Mouse (Mus musculus) lung, embryonic 16.5 days (tissue): ENCODE measurements around the gene Mr1. TPM values are rescaled to one million over a fixed set of nuclear protein-coding genes. Genes with fewer than 3 reads are reported as not detected.

Experiments
- ATAC-seq: fragments of 200-750 bp; cut with Nextera tagmentation; 2 replicates; pipeline ENCODE4 v1.8.0; 2017; ENCODE audit warnings: low read depth, mild to moderate bottlenecking, moderate library complexity
- H3K27ac ChIP-seq: fragments of 300-500 bp; sonication (generic); 2 replicates; pipeline ENCODE4 v1.5.1; 2014; ENCODE audit warnings: mild to moderate bottlenecking, control low read depth, low read length
- H3K27me3 ChIP-seq: fragments of 300-500 bp; sonication (generic); 2 replicates; pipeline ENCODE4 v1.6.1; 2014; ENCODE audit warnings: low read depth, low read length, mixed read lengths; ENCODE audit not compliant: control insufficient read depth, insufficient read depth
- H3K36me3 ChIP-seq: fragments of 300-500 bp; sonication (generic); 2 replicates; pipeline ENCODE4 v1.6.1; 2014; ENCODE audit warnings: low read length; ENCODE audit not compliant: control insufficient read depth, insufficient read depth
- H3K4me1 ChIP-seq: fragments of 300-500 bp; sonication (generic); replicated peaks from 2 replicates; pipeline ENCODE4 v1.6.1; 2014; ENCODE audit warnings: low read length, mixed read lengths; ENCODE audit not compliant: control insufficient read depth, insufficient read depth
- H3K4me2 ChIP-seq: fragments of 300-500 bp; sonication (generic); 2 replicates; pipeline ENCODE4 v1.6.1; 2014; ENCODE audit warnings: low read depth, low read length, control low read depth
- H3K4me3 ChIP-seq: fragments of 300-500 bp; sonication (generic); 2 replicates; pipeline ENCODE4 v1.5.1; 2014; ENCODE audit warnings: mild to moderate bottlenecking, low read length, control low read depth
- H3K9ac ChIP-seq: fragments of 300-500 bp; sonication (generic); 2 replicates; pipeline ENCODE4 v1.6.1; 2014; ENCODE audit warnings: low read length, control low read depth
- H3K9me3 ChIP-seq: fragments of 300-500 bp; sonication (generic); 2 replicates; pipeline ENCODE4 v1.6.1; 2016; ENCODE audit warnings: low read length; ENCODE audit not compliant: control insufficient read depth
- WGBS: fragments of 180-500 bp; shearing (Covaris S2); extraction: QIAGEN DNeasy Blood & Tissue Kit; methylation state at CpG from one replicate; pipeline ENCODE4 v1.1.7; 2014; 5-methylcytosine and 5-hydroxymethylcytosine counted together
- polyA plus RNA-seq: library from polyadenylated mRNA; unstranded; fragments of >200 nt; fragmentation: Nextera tagmentation; extraction: Ambion mirVana; gene quantifications from 2 replicates; pipeline ENCODE4 v1.2.1, GENCODE M21; 2015

Gene Mr1
- polyA plus RNA-seq, 1 experiment from 2014 or later: 14.0 TPM

DNA sequence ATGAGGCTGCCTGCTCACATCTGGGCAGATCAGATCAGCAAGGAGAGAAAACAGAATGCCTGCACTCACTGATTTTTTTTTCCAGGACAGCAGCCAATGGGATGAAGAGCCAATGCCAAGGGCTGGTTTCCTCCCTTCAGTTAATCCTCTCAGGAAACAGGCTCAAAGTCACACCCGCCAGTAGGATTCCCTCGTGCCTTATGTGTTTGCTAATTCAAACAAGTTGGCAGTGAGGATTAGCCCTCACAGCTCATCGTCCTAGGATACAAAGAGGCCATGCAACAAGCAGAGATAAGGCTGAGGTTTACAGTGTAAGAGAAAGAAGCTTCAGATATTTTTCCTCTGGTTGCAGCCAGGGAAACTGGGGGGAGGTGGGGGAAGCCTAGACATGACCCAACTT is 32.7 kb downstream of the Mr1 start:
- ATAC-seq: peak; percentile 31; the same call in 1 of the 2 replicates
- Histone ChIP-seq H3K36me3 (no peaks in the 10 kb centered on the region), H3K4me3 (no peak overlapping the region), H3K9ac (no peak overlapping the region), H3K27me3 (no peaks in the 10 kb centered on the region), H3K27ac (no peak overlapping the region), H3K4me2 (no peak overlapping the region), H3K9me3 (no peaks in the 10 kb centered on the region), H3K4me1 (peaks cover 8% of the 10 kb centered on the region; the same call in 1 of the 2 replicates)
- WGBS: 14% methylated on average over 3 of the region's 3 CpGs

GRCm38 (mm10) chr1:155112875-155113274 is 33.7 kb downstream of the Mr1 start:
- Histone ChIP-seq H3K4me3 (no peak overlapping the region), H3K4me1 (peaks cover 18% of the 10 kb centered on the region), H3K27ac (no peak overlapping the region), H3K9ac (no peak overlapping the region), H3K4me2 (no peak overlapping the region), H3K9me3 (no peaks in the 10 kb centered on the region), H3K36me3 (no peaks in the 10 kb centered on the region), H3K27me3 (no peaks in the 10 kb centered on the region)
- no peak for ATAC-seq
- 95% methylated on average over 1 of the region's 1 CpGs for WGBS

- Histone ChIP-seq H3K27ac (no peak overlapping the region), H3K9ac (no peak overlapping the region), H3K9me3 (no peaks in the 10 kb centered on the region), H3K27me3 (no peaks in the 10 kb centered on the region), H3K4me2 (no peak overlapping the region), H3K4me3 (no peak overlapping the region), H3K4me1 (peaks cover 18% of the 10 kb centered on the region), H3K36me3 (no peaks in the 10 kb centered on the region)
- no peak for ATAC-seq
- WGBS: 41% methylated on average over 4 of the region's 4 CpGs
Observed at GRCm38 (mm10) chr1:155112118-155112517, 34.5 kb downstream of the Mr1 start.

DNA sequence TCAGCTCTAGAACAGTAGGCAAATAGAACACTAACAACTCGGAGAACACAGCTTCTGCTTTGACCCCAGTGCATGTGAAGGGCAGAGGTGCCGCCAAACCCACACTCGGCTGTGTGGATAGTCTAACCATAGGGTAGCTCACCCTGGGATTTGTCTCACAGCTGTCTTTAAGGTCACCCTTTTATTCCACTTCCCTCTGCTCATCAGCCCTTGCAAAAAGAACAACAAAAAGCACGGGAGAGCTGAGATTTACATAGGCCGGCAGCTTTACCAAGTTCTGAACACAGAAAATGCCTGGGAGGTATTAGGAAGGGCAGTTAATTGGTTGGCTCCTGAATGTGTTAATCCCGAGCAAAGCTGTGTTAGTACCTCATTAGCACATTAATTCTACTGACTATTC is 35.1 kb downstream of the Mr1 start:
- Histone ChIP-seq H3K27ac (no peak overlapping the region), H3K4me3 (no peak overlapping the region), H3K4me1 (peaks cover 18% of the 10 kb centered on the region), H3K9me3 (no peaks in the 10 kb centered on the region), H3K4me2 (no peak overlapping the region), H3K36me3 (no peaks in the 10 kb centered on the region), H3K9ac (no peak overlapping the region), H3K27me3 (no peaks in the 10 kb centered on the region)
- ATAC-seq: no peak
- 65% methylated on average over 6 of the region's 6 CpGs for WGBS

DNA sequence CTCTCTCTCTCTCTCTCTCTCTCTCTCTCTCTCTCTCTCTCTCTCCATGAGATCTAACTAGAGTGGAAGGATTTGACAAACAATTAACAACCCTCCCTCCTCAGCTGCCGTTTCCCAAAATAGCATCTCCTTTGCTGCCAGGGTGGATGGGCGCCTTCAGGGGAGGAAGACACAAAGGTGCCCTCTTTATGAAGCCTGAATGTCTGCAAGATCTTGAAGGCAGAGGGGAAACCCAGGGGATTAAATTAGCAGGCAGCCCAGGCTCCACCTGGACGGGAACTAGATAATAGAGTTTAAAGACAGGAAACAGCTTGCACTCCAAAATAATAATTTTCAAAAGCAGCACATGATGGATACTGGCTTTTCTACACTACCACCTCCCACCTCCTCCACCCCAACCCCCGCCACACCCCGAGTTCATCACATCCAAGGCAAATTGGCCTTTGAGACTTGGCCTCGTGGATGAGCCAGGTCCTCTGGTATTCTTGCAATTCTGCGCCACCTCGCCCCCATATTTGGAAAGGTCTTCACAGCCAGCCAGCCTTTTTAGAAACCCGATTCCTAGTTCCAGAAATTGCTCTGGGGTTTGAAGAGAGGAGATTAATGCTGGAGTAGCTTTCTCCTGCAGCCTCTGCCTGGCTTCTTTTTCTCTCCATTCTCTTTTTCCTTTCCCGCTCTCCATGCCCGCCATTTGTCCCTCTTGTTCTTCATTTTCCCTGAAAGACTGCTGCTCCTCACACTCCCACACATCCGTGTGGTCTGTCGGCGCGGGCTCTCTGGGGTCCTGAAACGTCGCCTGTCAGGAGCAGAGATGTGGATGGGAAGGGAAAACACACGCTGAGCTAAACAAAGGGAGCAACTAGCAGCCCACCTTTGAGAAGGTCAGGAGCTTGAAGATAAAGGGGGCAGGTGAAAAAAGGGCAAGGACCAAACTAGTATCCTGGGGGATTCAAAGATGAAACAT is 36.9 kb downstream of the Mr1 start:
- Histone ChIP-seq H3K27me3 (no peaks in the 10 kb centered on the region), H3K4me3 (no peak overlapping the region), H3K4me1 (peaks cover 18% of the 10 kb centered on the region), H3K4me2 (peak overlapping the region; percentile 21), H3K9ac (peak overlapping the region; percentile 3; the same call in 1 of the 2 replicates), H3K27ac (no peak overlapping the region), H3K9me3 (no peaks in the 10 kb centered on the region), H3K36me3 (no peaks in the 10 kb centered on the region)
- ATAC-seq: no peak
- 13% methylated on average over 18 of the region's 18 CpGs for WGBS

- Histone ChIP-seq H3K4me1 (peaks cover 18% of the 10 kb centered on the region), H3K4me3 (no peak overlapping the region), H3K9ac (no peak overlapping the region), H3K4me2 (no peak overlapping the region), H3K27me3 (no peaks in the 10 kb centered on the region), H3K9me3 (no peaks in the 10 kb centered on the region), H3K36me3 (no peaks in the 10 kb centered on the region), H3K27ac (no peak overlapping the region)
- peak; percentile 24; the same call in 1 of the 2 replicates for ATAC-seq
- 32% methylated on average over 4 of the region's 4 CpGs for WGBS
Observed at GRCm38 (mm10) chr1:155108412-155108811, 38.2 kb downstream of the Mr1 start.

GRCm38 (mm10) chr1:155107843-155108242 is 38.8 kb downstream of the Mr1 start:
- Histone ChIP-seq H3K4me2 (peak overlapping the region; percentile 4; the same call in 1 of the 2 replicates), H3K4me3 (no peak overlapping the region), H3K27me3 (no peaks in the 10 kb centered on the region), H3K36me3 (no peaks in the 10 kb centered on the region), H3K4me1 (peaks cover 18% of the 10 kb centered on the region), H3K9me3 (no peaks in the 10 kb centered on the region), H3K27ac (no peak overlapping the region), H3K9ac (no peak overlapping the region)
- ATAC-seq: no peak
- 7% methylated on average over 5 of the region's 5 CpGs for WGBS

DNA sequence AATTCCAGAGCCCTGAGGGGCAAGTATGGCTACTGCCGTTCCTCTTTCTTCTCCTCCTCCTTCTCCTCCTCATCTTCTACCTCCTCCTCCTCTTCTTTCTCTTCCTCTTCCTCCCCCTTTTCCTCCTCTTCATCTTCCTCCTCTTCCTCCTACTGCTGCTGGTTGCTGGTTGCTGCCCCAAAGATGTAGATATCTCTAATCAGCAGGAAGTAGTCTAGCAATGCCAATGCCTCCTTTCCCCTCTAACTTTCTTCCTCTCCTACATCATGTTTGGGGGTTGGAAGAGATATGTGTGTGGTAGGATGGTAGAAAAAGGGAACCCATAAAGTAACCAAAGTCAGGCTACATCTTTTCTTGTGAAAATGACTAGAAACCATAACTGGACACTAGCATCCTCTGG is 40.3 kb downstream of the Mr1 start:
- H3K9ac ChIP-seq: no peak overlapping the region
- no peak overlapping the region for H3K27ac ChIP-seq
- 53% methylated on average over 1 of the region's 1 CpGs for WGBS
- no peaks in the 10 kb centered on the region for H3K9me3 ChIP-seq
- H3K4me3 ChIP-seq: no peak overlapping the region
- H3K4me2 ChIP-seq: no peak overlapping the region
- no peaks in the 10 kb centered on the region for H3K27me3 ChIP-seq
- ATAC-seq: no peak
- H3K36me3 ChIP-seq: no peaks in the 10 kb centered on the region
- peaks cover 18% of the 10 kb centered on the region for H3K4me1 ChIP-seq

DNA sequence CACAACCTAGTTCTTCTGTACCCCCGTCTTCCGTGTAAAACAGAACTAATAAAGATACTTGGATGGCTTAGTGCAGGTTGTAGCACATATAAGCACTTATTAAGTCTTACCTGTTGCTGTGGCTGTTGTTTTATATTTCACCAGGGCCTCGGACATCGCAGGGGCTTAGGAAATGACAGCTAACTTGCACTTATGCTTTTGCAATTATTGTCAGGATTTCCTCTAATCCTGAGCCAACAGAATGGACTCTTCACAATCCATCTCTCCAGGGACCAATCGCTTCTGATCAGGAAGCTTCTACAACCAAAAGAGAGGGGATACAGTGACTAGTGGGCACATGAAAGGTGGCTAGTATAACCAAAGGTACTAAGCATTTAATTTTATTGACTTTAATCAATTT is 42.6 kb downstream of the Mr1 start:
- Histone ChIP-seq H3K27ac (no peak overlapping the region), H3K4me1 (peaks cover 14% of the 10 kb centered on the region), H3K9ac (no peak overlapping the region), H3K9me3 (no peaks in the 10 kb centered on the region), H3K4me2 (no peak overlapping the region), H3K36me3 (no peaks in the 10 kb centered on the region), H3K27me3 (no peaks in the 10 kb centered on the region), H3K4me3 (no peak overlapping the region)
- 76% methylated on average over 5 of the region's 5 CpGs for WGBS
- no peak for ATAC-seq
